Mouse (Mus musculus): ENCODE results near the gene Gm37240. TPM values are rescaled to one million over a fixed set of nuclear protein-coding genes. Genes with fewer than 3 reads are reported as not detected.

Gene Gm37240
- polyA plus RNA-seq, 1 experiment = not detected

- no peak for TF ChIP-seq GATA1 (IDR thresholded peaks at IDR 0.05; ENCODE audit: low read length)
Observed at GRCm38 (mm10) chr3:85573864-85574830, 313.2 kb downstream of the Gm37240 start, which contains the start of gene Gatb. TSS of gene Gatb (plus strand) at chr3:85574119.

GRCm38 (mm10) chr3:85573216-85573863 lies 314.0 kb downstream of the Gm37240 start:
- TF ChIP-seq GATA1 (IDR thresholded peaks at IDR 0.05; ENCODE audit: low read length) = no peak

- TF ChIP-seq GATA1 (IDR thresholded peaks at IDR 0.05; ENCODE audit: low read length) = no peak
Observed at GRCm38 (mm10) chr3:85571276-85571675, 316.0 kb downstream of the Gm37240 start.

GRCm38 (mm10) chr3:85564603-85565002 lies 322.7 kb downstream of the Gm37240 start:
- TF ChIP-seq GATA1 (IDR thresholded peaks at IDR 0.05; ENCODE audit: low read length) = no peak

GRCm38 (mm10) chr3:85553731-85554277 lies 333.5 kb downstream of the Gm37240 start:
- no peak for TF ChIP-seq GATA1 (IDR thresholded peaks at IDR 0.05; ENCODE audit: low read length)

- TF ChIP-seq GATA1 (IDR thresholded peaks at IDR 0.05; ENCODE audit: low read length) = no peak
Observed at GRCm38 (mm10) chr3:85551352-85551751, 336.0 kb downstream of the Gm37240 start.

GRCm38 (mm10) chr3:85550312-85550711 lies 337.0 kb downstream of the Gm37240 start:
- TF ChIP-seq GATA1 (IDR thresholded peaks at IDR 0.05; ENCODE audit: low read length) = no peak

- no peak for TF ChIP-seq GATA1 (IDR thresholded peaks at IDR 0.05; ENCODE audit: low read length)
Observed at GRCm38 (mm10) chr3:85543652-85544051, 343.7 kb downstream of the Gm37240 start.

- TF ChIP-seq GATA1 (IDR thresholded peaks at IDR 0.05; ENCODE audit: low read length) = no peak
Observed at GRCm38 (mm10) chr3:85542765-85543164, 344.6 kb downstream of the Gm37240 start.

GRCm38 (mm10) chr3:85535621-85536520 lies 351.4 kb downstream of the Gm37240 start:
- TF ChIP-seq GATA1 (IDR thresholded peaks at IDR 0.05; ENCODE audit: low read length) = no peak

- TF ChIP-seq GATA1 (IDR thresholded peaks at IDR 0.05; ENCODE audit: low read length) = no peak
Observed at GRCm38 (mm10) chr3:85535042-85535441, 352.3 kb downstream of the Gm37240 start.

- no peak for TF ChIP-seq GATA1 (IDR thresholded peaks at IDR 0.05; ENCODE audit: low read length)
Observed at GRCm38 (mm10) chr3:85532376-85532775, 354.9 kb downstream of the Gm37240 start.

- TF ChIP-seq GATA1 (IDR thresholded peaks at IDR 0.05; ENCODE audit: low read length) = no peak
Observed at GRCm38 (mm10) chr3:85530601-85531161, 356.6 kb downstream of the Gm37240 start.

- TF ChIP-seq GATA1 (IDR thresholded peaks at IDR 0.05; ENCODE audit: low read length) = no peak
Observed at GRCm38 (mm10) chr3:85521311-85521907, 365.9 kb downstream of the Gm37240 start.

All from G1E-ER4 (cell line).